Comparison of ENCODE assay signal across 22 mouse cellular contexts in genomic region chr15:70605251-70605650, GRCm38 (mm10).
A peak's percentile ranks its signal among the peaks of the same experiment; 100 is the strongest.
DNase-seq lines count a peak whose midpoint lies in the region; ATAC-seq lines count a peak whose summit lies in the region.
"Had no signal": no experiment of that assay in that cellular context is flagged by ENCODE, and none has a peak within 500 bp of the region (broad histone marks: within the 10 kb centered on the region; RNA-seq: fewer than 3 reads in every experiment).

No protein-coding gene starts in this region.

- peak; percentile 71 for ATAC-seq in forebrain, embryonic 16.5 days
- no peak for ATAC-seq in forebrain, embryonic 13.5 days
- ATAC-seq: CD4-positive, CD25-positive, alpha-beta regulatory T cell, adult 4 months; intestine, embryonic 16.5 days had no signal

- 56% methylated on average over 4 of the region's 4 CpGs for WGBS in forebrain, embryonic 16.5 days
- 83% methylated on average over 4 of the region's 4 CpGs for WGBS in forebrain, embryonic 13.5 days

- H3K27ac ChIP-seq in forebrain, embryonic 16.5 days (ENCODE audit: low read length): peak overlapping the region; percentile 44; the same call in 1 of the 2 replicates
- no peak overlapping the region for H3K27ac ChIP-seq in forebrain, embryonic 13.5 days
- H3K27ac ChIP-seq: embryonic facial prominence, embryonic 10.5 days; heart, adult 2 months; heart, embryonic 15.5 days; hindbrain, embryonic 14.5 days had no signal

- H3K9me3 ChIP-seq in forebrain, embryonic 16.5 days (ENCODE audit: control insufficient read depth, low read length): no peaks in the 10 kb centered on the region
- H3K9me3 ChIP-seq in forebrain, embryonic 13.5 days (replicated peaks): no peaks in the 10 kb centered on the region
- H3K9me3 ChIP-seq: embryonic facial prominence, embryonic 10.5 days; G1E; heart, embryonic 15.5 days had no signal

- peak; percentile 78 to 79 for DNase-seq in cerebellum, postnatal 10 days
- no peak for DNase-seq in cerebellum, adult 9-11 months
- peak; percentile 4 for DNase-seq in layer of hippocampus, adult 9-10 months (ENCODE audit: low spot score)
- DNase-seq in layer of hippocampus, postnatal 25 days (ENCODE audit: extremely low spot score in 1 of 2, low spot score in 1 of 2): no peak
- DNase-seq in brain, embryonic 18.5 days (ENCODE audit: low read depth, low spot score): peak; percentile 67
- no peak for DNase-seq in testis, postnatal 14 days (ENCODE audit: low spot score)
- DNase-seq: adrenal gland, adult 8-10 months; adrenal gland, postnatal 36 days; B cell, adult 2 months; cerebellum, postnatal 36 days; gastrocnemius, postnatal 14 days; heart, adult 2 months; heart, postnatal 14 days had no signal

- no peaks in the 10 kb centered on the region for H3K36me3 ChIP-seq in forebrain, embryonic 16.5 days (ENCODE audit: control insufficient read depth, insufficient read depth)
- no peaks in the 10 kb centered on the region for H3K36me3 ChIP-seq in forebrain, embryonic 13.5 days (ENCODE audit: poor library complexity, severe bottlenecking)
- H3K36me3 ChIP-seq: embryonic facial prominence, embryonic 10.5 days; G1E; heart, embryonic 15.5 days had no signal

- no peak overlapping the region for H3K9ac ChIP-seq in forebrain, embryonic 16.5 days (replicated peaks; ENCODE audit: low read depth, low read length)
- no peak overlapping the region for H3K9ac ChIP-seq in forebrain, embryonic 13.5 days
- H3K9ac ChIP-seq: heart, embryonic 15.5 days; hindbrain, embryonic 14.5 days had no signal

- H3K4me2 ChIP-seq in forebrain, embryonic 16.5 days (ENCODE audit: low read length): no peak overlapping the region
- H3K4me2 ChIP-seq in forebrain, embryonic 13.5 days: no peak overlapping the region
- H3K4me2 ChIP-seq: heart, embryonic 11.5 days; heart, embryonic 15.5 days; hindbrain, embryonic 14.5 days had no signal

- no peak overlapping the region for H3K4me3 ChIP-seq in forebrain, embryonic 16.5 days (replicated peaks; ENCODE audit: low read length)
- H3K4me3 ChIP-seq in forebrain, embryonic 13.5 days: no peak overlapping the region
- H3K4me3 ChIP-seq: embryonic facial prominence, embryonic 10.5 days; heart, adult 2 months; heart, embryonic 15.5 days had no signal

- H3K27me3 ChIP-seq in forebrain, embryonic 16.5 days (replicated peaks; ENCODE audit: control insufficient read depth, insufficient read depth, low read length): no peaks in the 10 kb centered on the region
- no peaks in the 10 kb centered on the region for H3K27me3 ChIP-seq in forebrain, embryonic 13.5 days
- H3K27me3 ChIP-seq: heart, embryonic 15.5 days had no signal

- no peaks in the 10 kb centered on the region for H3K4me1 ChIP-seq in forebrain, embryonic 16.5 days (replicated peaks; ENCODE audit: control insufficient read depth, insufficient read depth, low read length)
- no peaks in the 10 kb centered on the region for H3K4me1 ChIP-seq in forebrain, embryonic 13.5 days
- H3K4me1 ChIP-seq: embryonic facial prominence, embryonic 10.5 days; heart, embryonic 15.5 days had no signal

Comparison
In these comparisons a context has a peak if more than half of its experiments do, and no peak if none do; other contexts are left out.
1. DNase-seq: peak in cerebellum, postnatal 10 days (2 of 2), layer of hippocampus, adult 9-10 months (single experiment) and brain, embryonic 18.5 days (single experiment); none in cerebellum, adult 9-11 months (single experiment), layer of hippocampus, postnatal 25 days (0 of 2) and testis, postnatal 14 days (single experiment).